Mouse (Mus musculus): ENCODE results near the gene Ccdc73.

DNA sequence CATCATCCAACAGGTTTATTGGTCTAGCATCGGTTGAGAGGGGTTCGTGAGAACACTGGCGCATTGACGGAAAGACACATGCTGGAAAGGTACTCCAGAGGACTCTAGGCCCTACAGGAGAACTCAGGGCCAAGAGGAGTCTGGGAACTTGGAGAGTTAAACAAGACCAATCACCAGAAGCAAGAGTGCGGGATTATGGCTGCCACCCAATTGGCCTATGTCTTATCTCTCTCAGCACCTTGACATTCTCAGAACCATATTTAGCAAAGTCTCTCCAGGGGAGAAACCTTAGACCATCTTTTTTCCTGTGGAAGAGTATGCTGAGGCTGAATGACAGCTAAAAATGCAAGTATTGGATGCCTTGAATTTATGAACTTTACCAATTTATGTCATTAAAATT, 171.3 kb downstream of the Ccdc73 start:
- no peak for TF ChIP-seq POLR2A (IDR thresholded peaks at IDR 0.05; ENCODE audit: control insufficient read depth, low read depth, low read length)
- no peak for TF ChIP-seq CTCF (IDR thresholded peaks at IDR 0.05; ENCODE audit: control insufficient read depth, insufficient read depth, insufficient replicate concordance, low read depth, low read length)

Data from testis, adult 2 months (tissue).